Mouse (Mus musculus) stomach, postnatal 0 days (tissue): Measurements from ENCODE around the gene Aldoc.

Experiments used
- CTCF ChIP-seq: IDR thresholded peaks from 2 replicates; pipeline ENCODE4 v1.5.1; 2016; ENCODE audit warnings: antibody characterized with exemption, low read depth, mild to moderate bottlenecking, moderate library complexity
- EP300 ChIP-seq: optimal IDR thresholded peaks from 2 replicates; pipeline ENCODE3; 2016; ENCODE audit warnings: antibody characterized with exemption

GRCm38 (mm10) chr11:78372166-78372565 is 49.4 kb downstream of the Aldoc start:
- TF ChIP-seq CTCF (no peak), EP300 (no peak)
